Mouse (Mus musculus) forebrain, embryonic 11.5 days (tissue): ENCODE measurements around the gene Rbm47. TPM values are rescaled to one million over a fixed set of nuclear protein-coding genes. Genes with fewer than 3 reads are reported as not detected.

ENCODE experiments used
- ATAC-seq: fragments of 200-750 bp; cut with Nextera tagmentation; replicated peaks from 2 replicates; pipeline ENCODE4 v1.8.0; 2017; ENCODE audit warnings: moderate TSS enrichment; ENCODE audit not compliant: low FRiP score
- DNase-seq: peaks from one replicate; pipeline ENCODE4 v3.0.0-alpha.2; 2017; ENCODE audit warnings: low spot score
- H3K27ac ChIP-seq: fragments of 300-500 bp; sonication (generic); 2 replicates; pipeline ENCODE4 v1.5.1; 2014; ENCODE audit warnings: low read depth, low read length
- H3K27me3 ChIP-seq: fragments of 300-500 bp; sonication (generic); 2 replicates; pipeline ENCODE4 v1.6.1; 2014; ENCODE audit warnings: mild to moderate bottlenecking, low read length, mixed read lengths; ENCODE audit not compliant: control insufficient read depth, insufficient read depth
- H3K36me3 ChIP-seq: fragments of 300-500 bp; sonication (generic); 2 replicates; pipeline ENCODE4 v1.6.1; 2014; ENCODE audit warnings: mild to moderate bottlenecking, low read length, moderate library complexity, mixed read lengths; ENCODE audit not compliant: control insufficient read depth, insufficient read depth
- H3K4me1 ChIP-seq: fragments of 300-500 bp; sonication (generic); replicated peaks from 2 replicates; pipeline ENCODE4 v1.6.1; 2014; ENCODE audit warnings: low read length, mixed read lengths; ENCODE audit not compliant: control insufficient read depth, insufficient read depth
- H3K4me2 ChIP-seq: fragments of 300-500 bp; sonication (generic); 2 replicates; pipeline ENCODE4 v1.6.1; 2014; ENCODE audit warnings: low read depth, mild to moderate bottlenecking, low read length, moderate library complexity, mixed read lengths; ENCODE audit not compliant: severe bottlenecking
- H3K4me3 ChIP-seq: fragments of 300-500 bp; sonication (generic); 2 replicates; pipeline ENCODE4 v1.5.1; 2014; ENCODE audit warnings: low read depth, low read length
- H3K9ac ChIP-seq: fragments of 300-500 bp; sonication (generic); 2 replicates; pipeline ENCODE4 v1.6.1; 2014; ENCODE audit warnings: low read length
- H3K9me3 ChIP-seq: fragments of 300-500 bp; sonication (generic); 2 replicates; pipeline ENCODE4 v1.6.1; 2016; ENCODE audit warnings: low read length, mixed read lengths; ENCODE audit not compliant: control insufficient read depth
- WGBS: fragments of 180-500 bp; shearing (Covaris S2); extraction: QIAGEN DNeasy Blood & Tissue Kit; methylation state at CpG from one replicate; pipeline ENCODE4 v1.1.7; 2014; 5-methylcytosine and 5-hydroxymethylcytosine counted together
- polyA plus RNA-seq: library from polyadenylated mRNA; unstranded; fragments of >200 nt; fragmentation: Nextera tagmentation; extraction: Ambion mirVana; gene quantifications from 2 replicates; pipeline ENCODE4 v1.2.1, GENCODE M21; 2014

The Rbm47 gene
- polyA plus RNA-seq, 1 experiment from 2014 or later, result 5.9 TPM

DNA sequence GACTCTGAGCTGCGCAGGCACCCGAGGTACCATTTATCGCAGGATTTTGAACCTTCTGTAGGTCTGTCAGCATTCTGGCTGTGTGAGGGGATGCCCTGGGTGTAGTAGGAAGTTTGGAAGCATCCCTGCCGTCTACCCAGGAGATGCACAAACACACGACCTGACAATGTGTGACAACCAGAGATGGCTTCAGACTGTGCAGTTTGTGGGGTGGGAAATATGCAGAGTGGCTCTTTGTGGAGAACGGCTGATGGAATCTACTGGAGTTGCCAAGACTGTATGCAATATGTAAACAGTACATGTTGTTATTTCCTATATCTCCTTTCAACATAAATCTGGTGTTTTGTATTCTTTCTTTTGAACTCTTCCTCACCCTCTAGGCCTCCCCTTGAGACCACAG, 135.9 kb downstream of the Rbm47 start:
- DNase-seq (no peak), ATAC-seq (no peak)
- H3K4me2 ChIP-seq, result no peak overlapping the region
- H3K9ac ChIP-seq, result no peak overlapping the region
- H3K27me3 ChIP-seq, result no peaks in the 10 kb centered on the region
- H3K4me1 ChIP-seq, result no peaks in the 10 kb centered on the region
- H3K4me3 ChIP-seq, result no peak overlapping the region
- no peak overlapping the region for H3K27ac ChIP-seq
- no peaks in the 10 kb centered on the region for H3K36me3 ChIP-seq
- no peaks in the 10 kb centered on the region for H3K9me3 ChIP-seq
- 77% methylated on average over 6 of the region's 6 CpGs for WGBS

GRCm38 (mm10) chr5:66036440-66037054, 136.4 kb downstream of the Rbm47 start:
- 47% methylated on average over 7 of the region's 7 CpGs for WGBS

DNA sequence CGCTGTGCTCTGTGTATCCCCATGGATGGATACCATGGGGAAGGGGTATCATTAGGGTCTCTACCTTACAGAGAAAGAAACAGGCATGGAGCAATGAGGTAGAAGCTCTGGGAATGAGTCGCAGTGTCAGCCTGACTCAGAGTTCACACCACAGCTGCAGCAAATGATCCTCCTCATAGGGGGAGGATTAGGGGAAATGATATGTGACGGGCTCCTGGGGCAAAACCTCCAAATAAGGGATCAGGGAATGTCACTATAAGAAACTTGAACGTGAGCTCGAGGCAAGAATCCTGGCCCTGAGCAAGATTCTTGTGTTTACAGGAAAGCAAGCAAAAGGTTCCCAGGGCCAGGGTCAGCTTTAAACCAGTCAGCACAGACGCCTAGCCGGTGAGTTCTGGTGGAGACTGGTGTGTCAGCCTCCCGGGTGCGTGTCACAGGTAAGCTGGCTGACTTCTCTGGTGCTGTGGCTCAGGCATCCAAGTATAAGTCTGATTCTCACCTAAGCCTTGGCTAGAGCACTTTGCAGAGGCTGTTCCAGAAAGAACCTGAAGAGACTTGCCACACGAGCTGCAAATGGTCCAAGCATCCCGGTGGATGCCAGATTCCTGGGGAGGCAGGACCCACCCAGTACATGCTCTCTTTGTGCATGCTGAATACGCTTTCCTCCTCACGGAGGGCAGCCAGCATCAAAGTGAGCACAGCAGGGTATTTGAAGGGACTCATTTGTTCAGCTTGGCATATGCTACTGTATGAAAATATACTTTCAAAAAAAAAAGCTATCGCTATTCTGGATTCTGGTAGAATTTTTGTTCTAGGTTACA, 138.3 kb downstream of the Rbm47 start:
- Histone ChIP-seq H3K4me3 (no peak overlapping the region), H3K9me3 (no peaks in the 10 kb centered on the region), H3K4me1 (no peaks in the 10 kb centered on the region), H3K27ac (no peak overlapping the region), H3K9ac (no peak overlapping the region), H3K36me3 (no peaks in the 10 kb centered on the region), H3K27me3 (no peaks in the 10 kb centered on the region), H3K4me2 (no peak overlapping the region)
- DNase-seq, result no peak
- 67% methylated on average over 14 of the region's 14 CpGs for WGBS
- ATAC-seq, result no peak

More at GRCm38 (mm10) chr5:66036440-66037054, 136.4 kb downstream of the Rbm47 start:
- Histone ChIP-seq H3K4me3 (no peak overlapping the region), H3K4me2 (no peak overlapping the region), H3K4me1 (no peaks in the 10 kb centered on the region), H3K27me3 (no peaks in the 10 kb centered on the region), H3K9me3 (no peaks in the 10 kb centered on the region), H3K27ac (no peak overlapping the region), H3K9ac (no peak overlapping the region), H3K36me3 (no peaks in the 10 kb centered on the region)
- ATAC-seq (no peak), DNase-seq (no peak)

DNA sequence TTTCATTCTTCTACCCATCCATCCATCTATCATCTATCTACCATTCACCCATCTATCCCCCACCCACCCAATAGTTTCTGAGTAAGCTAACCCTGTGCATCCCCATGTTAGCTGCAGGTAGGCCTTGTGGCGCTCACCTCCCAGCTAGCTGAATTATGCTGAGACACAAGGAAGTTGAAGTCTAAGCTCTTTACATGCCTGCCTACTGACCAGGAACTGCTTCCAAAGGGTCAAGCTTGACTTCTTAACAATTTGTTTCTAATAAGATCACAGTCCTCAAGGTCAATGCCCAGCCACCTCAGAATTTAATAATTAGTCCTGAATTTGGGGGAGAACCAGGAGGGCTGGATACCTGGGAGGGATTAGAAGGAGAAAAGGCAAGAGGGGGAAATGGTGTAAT, 140.1 kb downstream of the Rbm47 start:
- WGBS, result 86% methylated on average over 1 of the region's 1 CpGs
- Histone ChIP-seq H3K4me1 (no peaks in the 10 kb centered on the region), H3K36me3 (no peaks in the 10 kb centered on the region), H3K9me3 (no peaks in the 10 kb centered on the region), H3K4me3 (no peak overlapping the region), H3K27ac (no peak overlapping the region), H3K4me2 (no peak overlapping the region), H3K9ac (no peak overlapping the region), H3K27me3 (no peaks in the 10 kb centered on the region)
- DNase-seq, result no peak
- ATAC-seq, result no peak

DNA sequence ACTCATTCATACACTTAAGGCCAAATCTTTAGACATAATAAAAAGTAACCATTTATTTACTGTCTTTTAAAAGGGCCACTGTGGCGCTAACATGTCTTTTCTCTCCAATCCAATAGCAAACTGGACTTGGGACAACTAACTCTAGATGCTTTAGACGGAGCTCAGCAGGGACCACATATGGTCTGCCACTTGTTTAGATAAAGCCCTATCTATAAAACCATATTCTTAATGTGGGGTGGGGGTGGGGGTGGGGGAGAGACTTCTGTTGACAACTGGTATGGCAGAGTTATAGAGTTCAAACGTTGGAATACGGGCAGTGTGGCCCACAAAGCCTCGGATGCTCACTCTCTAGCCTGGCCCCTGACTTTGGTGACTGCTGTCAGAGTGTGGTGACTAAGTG, 141.2 kb downstream of the Rbm47 start:
- ATAC-seq, result no peak
- no peak overlapping the region for H3K4me2 ChIP-seq
- no peaks in the 10 kb centered on the region; the same call in 1 of the 2 replicates for H3K9me3 ChIP-seq
- no peaks in the 10 kb centered on the region for H3K4me1 ChIP-seq
- no peak for DNase-seq
- no peaks in the 10 kb centered on the region for H3K27me3 ChIP-seq
- no peak overlapping the region for H3K27ac ChIP-seq
- 86% methylated on average over 5 of the region's 5 CpGs for WGBS
- no peak overlapping the region for H3K4me3 ChIP-seq
- no peaks in the 10 kb centered on the region for H3K36me3 ChIP-seq
- H3K9ac ChIP-seq, result no peak overlapping the region

GRCm38 (mm10) chr5:66028232-66028631, 144.7 kb downstream of the Rbm47 start:
- no peaks in the 10 kb centered on the region for H3K36me3 ChIP-seq

GRCm38 (mm10) chr5:66027206-66027605, 145.7 kb downstream of the Rbm47 start:
- Histone ChIP-seq H3K4me1 (no peaks in the 10 kb centered on the region), H3K4me2 (no peak overlapping the region), H3K27ac (no peak overlapping the region), H3K9ac (no peak overlapping the region), H3K36me3 (no peaks in the 10 kb centered on the region), H3K27me3 (no peaks in the 10 kb centered on the region), H3K4me3 (no peak overlapping the region), H3K9me3 (no peaks in the 10 kb centered on the region; the same call in 1 of the 2 replicates)
- DNase-seq (no peak), ATAC-seq (no peak)
- WGBS, result 94% methylated on average over 8 of the region's 8 CpGs

More at GRCm38 (mm10) chr5:66028232-66028631, 144.7 kb downstream of the Rbm47 start:
- no peaks in the 10 kb centered on the region for H3K4me1 ChIP-seq
- no peak for DNase-seq
- H3K27ac ChIP-seq, result no peak overlapping the region
- H3K9ac ChIP-seq, result no peak overlapping the region
- ATAC-seq, result no peak
- H3K27me3 ChIP-seq, result no peaks in the 10 kb centered on the region
- no peak overlapping the region for H3K4me3 ChIP-seq
- no peaks in the 10 kb centered on the region; the same call in 1 of the 2 replicates for H3K9me3 ChIP-seq
- 91% methylated on average over 5 of the region's 5 CpGs for WGBS
- no peak overlapping the region for H3K4me2 ChIP-seq

- ATAC-seq, result no peak
- Histone ChIP-seq H3K36me3 (no peaks in the 10 kb centered on the region), H3K9me3 (no peaks in the 10 kb centered on the region; the same call in 1 of the 2 replicates), H3K4me2 (no peak overlapping the region), H3K4me1 (no peaks in the 10 kb centered on the region), H3K9ac (no peak overlapping the region), H3K27ac (no peak overlapping the region), H3K27me3 (no peaks in the 10 kb centered on the region), H3K4me3 (no peak overlapping the region)
- 96% methylated on average over 31 of the region's 31 CpGs for WGBS
- no peak for DNase-seq
Observed at GRCm38 (mm10) chr5:66026796-66027195, 146.1 kb downstream of the Rbm47 start.
